Mouse (Mus musculus) liver, embryonic 12.5 days (tissue): Measurements from ENCODE around the gene Arhgap25. TPM values are rescaled to one million over a fixed set of nuclear protein-coding genes. Genes with fewer than 3 reads are reported as not detected.
A peak's percentile ranks its signal among the peaks of the same experiment; 100 is the strongest.
"Not testable (repeated sequence)": the region's sequence is repeated elsewhere in the genome, so short reads cannot be mapped to it uniquely, and the experiment has no call there.

ENCODE experiments used
- ATAC-seq: fragments of 200-750 bp; cut with Nextera tagmentation; 2 replicates; pipeline ENCODE4 v1.8.0; 2017; ENCODE audit warnings: moderate number of reproducible peaks, mild to moderate bottlenecking, moderate library complexity
- H3K27ac ChIP-seq: fragments of 300-500 bp; sonication (generic); 2 replicates; pipeline ENCODE4 v1.5.1; 2016; ENCODE audit warnings: mild to moderate bottlenecking
- H3K27me3 ChIP-seq: fragments of 300-500 bp; sonication (generic); replicated peaks from 2 replicates; pipeline ENCODE4 v1.6.1; 2016; ENCODE audit warnings: mild to moderate bottlenecking, moderate library complexity
- H3K36me3 ChIP-seq: fragments of 300-500 bp; sonication (generic); 2 replicates; pipeline ENCODE4 v1.6.1; 2016; ENCODE audit warnings: mild to moderate bottlenecking, moderate library complexity
- H3K4me1 ChIP-seq: fragments of 300-500 bp; sonication (generic); 2 replicates; pipeline ENCODE4 v1.6.1; 2016
- H3K4me2 ChIP-seq: fragments of 300-500 bp; sonication (generic); 2 replicates; pipeline ENCODE4 v1.6.1; 2016; ENCODE audit warnings: mild to moderate bottlenecking, moderate library complexity
- H3K4me3 ChIP-seq: fragments of 300-500 bp; sonication (generic); 2 replicates; pipeline ENCODE4 v1.5.1; 2016; ENCODE audit warnings: mild to moderate bottlenecking, moderate library complexity
- H3K9ac ChIP-seq: fragments of 300-500 bp; sonication (generic); 2 replicates; pipeline ENCODE4 v1.6.1; 2016; ENCODE audit warnings: mild to moderate bottlenecking, moderate library complexity
- H3K9me3 ChIP-seq: fragments of 300-500 bp; sonication (generic); replicated peaks from 2 replicates; pipeline ENCODE4 v1.6.1; 2016; ENCODE audit warnings: mild to moderate bottlenecking, moderate library complexity
- WGBS: fragments of 180-500 bp; shearing (Covaris S2); methylation state at CpG from one replicate; pipeline ENCODE4 v1.1.7; 2016; ENCODE audit not compliant: insufficient replicate concordance; 5-methylcytosine and 5-hydroxymethylcytosine counted together
- polyA plus RNA-seq: library from polyadenylated mRNA; unstranded; fragments of >200 nt; fragmentation: Nextera tagmentation; extraction: Ambion mirVana; gene quantifications from 2 replicates; pipeline ENCODE4 v1.2.1, GENCODE M21; 2016

Arhgap25 gene
- polyA plus RNA-seq: 5.2 and 5.4 TPM in 2 replicates

DNA sequence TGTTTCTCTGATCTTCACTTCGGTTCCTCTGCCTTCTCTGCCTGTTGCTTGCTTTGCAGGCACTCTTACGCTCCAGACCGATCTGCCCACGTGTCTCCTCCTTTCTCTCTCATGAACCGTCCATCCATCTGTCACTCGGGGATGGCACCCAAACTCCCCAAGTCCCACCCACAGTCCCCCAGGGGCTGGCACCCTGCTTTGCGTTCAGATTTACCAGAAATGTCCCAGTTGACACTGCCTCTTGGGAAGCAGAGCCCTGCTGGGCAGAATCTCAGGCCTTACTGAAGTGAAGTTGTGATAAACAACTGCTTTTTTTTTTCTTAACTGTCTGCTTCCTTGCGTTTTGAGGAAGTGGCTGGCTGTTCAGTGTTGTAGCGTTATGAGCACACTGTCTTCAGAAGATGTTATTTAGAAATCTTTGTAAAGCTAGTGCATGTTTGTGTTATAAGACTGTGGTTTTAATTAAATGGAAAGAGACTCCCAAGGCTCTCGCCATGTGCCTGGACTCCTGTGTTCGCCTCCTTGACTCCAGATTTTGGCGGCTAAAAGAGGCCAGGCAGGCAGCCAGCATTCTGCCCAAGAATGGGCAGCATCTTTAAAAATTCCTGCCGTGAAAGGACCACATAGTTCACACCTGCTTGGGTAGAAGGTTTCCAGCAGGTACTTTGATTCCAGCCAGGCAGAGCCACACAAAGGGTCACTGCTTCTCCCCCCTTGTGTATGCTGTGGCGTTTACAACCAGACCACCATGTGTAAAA is at the start of gene Arhgap25:
Arhgap25 (minus strand) TSS at position 307 of the 758 bp plus-strand sequence.
- 0 out of 2 replicates have a peak within 1 kb of the TSS, but pooled peaks have one; percentile 10 for H3K4me3 ChIP-seq
- H3K9me3 ChIP-seq: no peaks in the 10 kb centered on the region
- peaks cover 38% of the 10 kb centered on the region for H3K27me3 ChIP-seq
- H3K9ac ChIP-seq: no peak within 1 kb of the TSS
- peaks cover 47% of the 10 kb centered on the region for H3K4me1 ChIP-seq
- no peak for ATAC-seq
- H3K4me2 ChIP-seq: peak within 1 kb of the TSS; percentile 22; the same call in 1 of the 2 replicates
- 29% methylated on average over 14 of the region's 14 CpGs for WGBS
- peak within 1 kb of the TSS; percentile 54; the same call in 1 of the 2 replicates for H3K27ac ChIP-seq
- H3K36me3 ChIP-seq: no peaks in the 10 kb centered on the region

DNA sequence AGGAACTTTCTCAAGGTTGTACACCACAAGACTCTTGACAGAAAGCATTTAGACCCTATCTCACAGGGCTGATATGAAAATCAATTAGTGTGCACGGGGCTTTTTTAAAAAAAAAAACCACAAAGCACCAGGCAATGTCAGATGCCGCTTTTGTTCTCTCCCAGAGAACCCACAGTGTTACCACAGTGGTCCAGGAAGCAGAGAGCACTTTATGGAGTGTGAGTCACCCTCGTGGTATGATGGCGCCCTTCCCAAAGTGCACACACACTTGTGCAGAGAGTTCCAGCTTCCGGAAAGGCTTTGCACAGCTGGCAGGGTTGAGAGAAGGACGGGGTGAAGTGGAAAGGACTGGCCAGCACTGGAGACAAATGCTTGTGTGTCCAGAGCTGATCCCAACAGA is 49.4 kb upstream of the Arhgap25 start:
- H3K9me3 ChIP-seq: no peaks in the 10 kb centered on the region
- peaks cover 44% of the 10 kb centered on the region for H3K27me3 ChIP-seq
- peaks cover 24% of the 10 kb centered on the region for H3K36me3 ChIP-seq
- H3K9ac ChIP-seq: peak overlapping the region; percentile 67
- peak overlapping the region; percentile 67 for H3K4me2 ChIP-seq
- peaks cover 64% of the 10 kb centered on the region for H3K4me1 ChIP-seq
- H3K4me3 ChIP-seq: peak overlapping the region; percentile 11; the same call in 1 of the 2 replicates
- peak overlapping the region; percentile 98 for H3K27ac ChIP-seq
- 19% methylated on average over 6 of the region's 6 CpGs for WGBS
- no peak for ATAC-seq

- peaks cover 24% of the 10 kb centered on the region for H3K36me3 ChIP-seq
- no peak overlapping the region for H3K4me2 ChIP-seq
- WGBS: 69% methylated on average over 18 of the region's 18 CpGs
- no peak overlapping the region for H3K4me3 ChIP-seq
- H3K9me3 ChIP-seq: no peaks in the 10 kb centered on the region
- peaks cover 40% of the 10 kb centered on the region for H3K27me3 ChIP-seq
- no peak overlapping the region; the same call in 1 of the 2 replicates for H3K27ac ChIP-seq
- no peak overlapping the region for H3K9ac ChIP-seq
- ATAC-seq: no peak
- H3K4me1 ChIP-seq: peaks cover 63% of the 10 kb centered on the region
Measured at GRCm38 (mm10) chr6:87581581-87581980, 48.5 kb upstream of the Arhgap25 start.

DNA sequence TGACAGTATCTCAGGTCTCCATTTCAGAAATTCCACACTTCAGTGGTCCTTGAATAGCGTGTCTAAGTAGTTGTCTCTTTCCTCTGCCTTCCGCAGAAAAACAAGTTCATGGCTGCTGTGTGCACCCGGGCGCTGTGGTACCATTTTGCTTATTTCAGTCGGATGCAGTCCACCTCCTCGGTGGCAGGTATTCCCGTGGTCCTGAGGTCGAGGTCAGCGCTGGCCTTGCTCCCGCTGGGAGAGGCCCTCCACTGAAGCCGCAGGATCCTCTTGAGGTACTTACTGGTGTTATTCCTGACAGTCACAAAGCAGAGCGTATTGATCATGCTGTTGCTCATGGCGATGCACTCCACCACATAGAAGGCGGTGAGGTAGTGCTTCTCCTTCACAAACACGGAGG is 48.0 kb upstream of the Arhgap25 start:
- H3K27me3 ChIP-seq: peaks cover 39% of the 10 kb centered on the region
- H3K4me3 ChIP-seq: no peak overlapping the region
- no peak overlapping the region for H3K27ac ChIP-seq
- H3K36me3 ChIP-seq: peaks cover 24% of the 10 kb centered on the region
- 76% methylated on average over 15 of the region's 15 CpGs for WGBS
- H3K4me2 ChIP-seq: no peak overlapping the region
- peaks cover 62% of the 10 kb centered on the region for H3K4me1 ChIP-seq
- no peaks in the 10 kb centered on the region for H3K9me3 ChIP-seq
- H3K9ac ChIP-seq: no peak overlapping the region
- no peak for ATAC-seq

GRCm38 (mm10) chr6:87578247-87578646 is 45.2 kb upstream of the Arhgap25 start:
- peaks cover 34% of the 10 kb centered on the region for H3K4me1 ChIP-seq
- H3K9me3 ChIP-seq: no peaks in the 10 kb centered on the region
- H3K9ac ChIP-seq: no peak overlapping the region
- no peak for ATAC-seq
- H3K27me3 ChIP-seq: peaks cover 35% of the 10 kb centered on the region
- H3K4me2 ChIP-seq: no peak overlapping the region
- WGBS: 54% methylated on average over 9 of the region's 9 CpGs
- no peak overlapping the region for H3K4me3 ChIP-seq
- H3K27ac ChIP-seq: no peak overlapping the region
- peaks cover 24% of the 10 kb centered on the region for H3K36me3 ChIP-seq

DNA sequence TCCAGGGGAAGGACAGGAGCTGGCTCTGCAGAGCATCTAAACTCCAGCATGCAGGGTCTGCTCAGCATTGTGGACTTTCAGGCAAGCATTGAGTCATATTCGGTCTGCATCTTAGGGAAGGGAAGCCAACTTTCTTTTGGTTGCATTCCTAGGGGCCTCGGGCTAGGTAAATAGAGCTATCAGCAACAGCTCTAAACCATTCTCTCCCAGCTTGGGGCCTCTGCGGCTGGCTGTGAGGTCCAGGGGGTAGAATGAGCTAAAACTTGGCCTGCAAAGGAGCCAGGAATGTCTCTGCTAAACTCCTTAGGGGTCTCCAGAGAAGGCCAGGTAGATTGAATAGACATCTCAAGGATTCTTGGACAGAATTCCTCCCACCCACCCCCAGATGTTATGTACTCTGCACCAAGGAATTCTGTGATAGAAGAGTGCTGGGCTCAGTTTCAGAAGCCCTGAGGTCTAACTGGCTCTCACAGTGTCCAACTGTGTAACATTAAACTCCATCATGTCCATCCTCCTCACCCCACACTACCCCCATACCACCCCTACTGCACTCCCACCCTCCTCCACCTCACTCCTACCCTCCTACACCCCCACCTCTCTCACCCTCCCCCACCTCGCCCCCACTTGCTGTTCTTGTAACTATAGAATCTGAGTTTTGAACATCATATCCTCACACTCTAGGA is 43.7 kb upstream of the Arhgap25 start:
- H3K4me2 ChIP-seq: no peak overlapping the region
- WGBS: 43% methylated on average over 4 of the region's 4 CpGs
- peaks cover 20% of the 10 kb centered on the region for H3K4me1 ChIP-seq
- no peak overlapping the region for H3K9ac ChIP-seq
- no peak overlapping the region for H3K4me3 ChIP-seq
- no peak for ATAC-seq
- peak overlapping the region; percentile 30; the same call in 1 of the 2 replicates for H3K27ac ChIP-seq
- H3K9me3 ChIP-seq: no peaks in the 10 kb centered on the region
- H3K27me3 ChIP-seq: peaks cover 41% of the 10 kb centered on the region
- peaks cover 24% of the 10 kb centered on the region for H3K36me3 ChIP-seq

- not testable (repeated sequence) for H3K4me2 ChIP-seq, ATAC-seq, H3K27ac ChIP-seq, H3K36me3 ChIP-seq, H3K4me3 ChIP-seq, H3K9me3 ChIP-seq, H3K9ac ChIP-seq, H3K4me1 ChIP-seq
- H3K27me3 ChIP-seq: peaks cover 34% of the 10 kb centered on the region
Measured at GRCm38 (mm10) chr6:87571863-87572262, 38.8 kb upstream of the Arhgap25 start.

DNA sequence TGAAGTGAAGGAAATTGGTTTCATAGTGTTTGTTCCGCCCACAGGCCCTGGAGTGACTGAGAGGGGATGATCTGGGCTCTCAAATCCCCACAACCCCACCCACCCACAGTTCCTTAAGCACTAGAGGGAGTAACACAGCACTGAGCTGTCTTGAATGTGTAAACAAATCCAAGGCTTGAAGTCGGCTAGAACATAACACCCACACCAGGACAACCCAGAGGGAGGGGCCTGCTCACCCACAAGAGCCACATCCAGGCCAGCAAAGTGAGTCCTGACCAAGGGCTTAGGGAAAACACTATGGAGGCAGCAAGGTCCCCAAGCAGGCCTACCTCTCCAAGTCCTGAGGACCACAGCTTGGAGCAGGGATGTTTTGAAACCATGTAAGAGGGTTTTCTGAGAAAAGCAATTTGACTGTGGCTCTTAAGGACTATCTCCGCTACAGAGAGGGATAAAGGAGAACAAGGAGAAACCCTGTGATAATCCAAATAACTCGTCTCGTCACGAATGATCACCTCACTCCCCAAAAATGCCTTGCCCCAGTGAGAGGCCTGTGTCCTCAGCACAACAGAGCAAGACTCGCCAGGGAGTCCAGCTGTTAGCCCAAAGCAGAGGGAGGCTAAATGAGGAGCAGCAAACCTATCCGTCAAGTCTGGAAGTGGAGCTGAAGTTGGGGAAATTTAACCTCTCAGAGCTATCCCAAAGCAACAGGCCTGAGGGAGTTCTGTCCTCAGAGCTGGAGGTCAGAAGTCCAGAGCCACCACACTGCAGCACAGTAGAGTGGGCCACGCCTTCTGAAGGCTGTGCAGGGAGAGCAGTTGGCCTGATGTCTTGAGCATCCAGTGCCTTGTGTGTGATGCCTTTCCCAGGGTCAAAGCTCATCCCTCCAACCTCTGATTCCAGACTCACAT is 34.9 kb upstream of the Arhgap25 start:
- no peaks in the 10 kb centered on the region for H3K4me1 ChIP-seq
- peaks cover 35% of the 10 kb centered on the region for H3K27me3 ChIP-seq
- no peak for ATAC-seq
- no peak overlapping the region for H3K4me2 ChIP-seq
- 61% methylated on average over 9 of the region's 9 CpGs for WGBS
- no peak overlapping the region for H3K9ac ChIP-seq
- H3K36me3 ChIP-seq: no peaks in the 10 kb centered on the region
- no peaks in the 10 kb centered on the region for H3K9me3 ChIP-seq
- H3K27ac ChIP-seq: no peak overlapping the region
- no peak overlapping the region for H3K4me3 ChIP-seq

- no peak overlapping the region for H3K4me2 ChIP-seq
Measured at GRCm38 (mm10) chr6:87565166-87565565, 32.1 kb upstream of the Arhgap25 start.

GRCm38 (mm10) chr6:87564356-87564755 is 31.3 kb upstream of the Arhgap25 start:
- Histone ChIP-seq H3K27ac (no peak overlapping the region), H3K4me2 (no peak overlapping the region), H3K4me1 (no peaks in the 10 kb centered on the region), H3K27me3 (peaks cover 43% of the 10 kb centered on the region; the same call in 1 of the 2 replicates), H3K36me3 (no peaks in the 10 kb centered on the region), H3K9me3 (no peaks in the 10 kb centered on the region), H3K4me3 (no peak overlapping the region), H3K9ac (no peak overlapping the region)
- ATAC-seq: no peak
- 68% methylated on average over 4 of the region's 4 CpGs for WGBS

More at GRCm38 (mm10) chr6:87565166-87565565, 32.1 kb upstream of the Arhgap25 start:
- Histone ChIP-seq H3K4me3 (no peak overlapping the region), H3K27ac (no peak overlapping the region), H3K4me1 (no peaks in the 10 kb centered on the region), H3K36me3 (no peaks in the 10 kb centered on the region), H3K9ac (no peak overlapping the region), H3K27me3 (peaks cover 43% of the 10 kb centered on the region), H3K9me3 (no peaks in the 10 kb centered on the region)
- 67% methylated on average over 5 of the region's 5 CpGs for WGBS
- no peak for ATAC-seq

DNA sequence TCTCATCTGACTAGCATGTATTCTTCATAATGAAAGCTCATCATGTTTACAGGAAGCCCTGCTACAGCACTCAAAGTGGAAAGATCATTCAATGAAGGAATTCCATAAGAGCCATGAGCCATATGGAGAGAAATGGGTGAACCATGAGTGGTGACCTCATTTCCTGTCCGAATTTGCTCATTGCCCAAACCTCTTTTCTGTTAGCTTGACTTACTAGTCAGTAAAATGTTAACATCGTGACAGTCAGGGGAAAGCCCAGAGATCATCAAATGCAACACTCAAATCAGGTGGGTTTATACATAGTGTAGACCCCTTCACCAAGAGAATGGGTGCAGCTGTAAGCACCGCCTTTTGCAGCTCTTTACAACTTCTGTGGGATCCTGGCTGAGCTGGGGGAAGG is 20.7 kb upstream of the Arhgap25 start:
- Histone ChIP-seq H3K9ac (no peak overlapping the region), H3K36me3 (no peaks in the 10 kb centered on the region), H3K9me3 (no peaks in the 10 kb centered on the region), H3K4me2 (no peak overlapping the region), H3K4me1 (peaks cover 5% of the 10 kb centered on the region), H3K27me3 (peaks cover 32% of the 10 kb centered on the region), H3K27ac (no peak overlapping the region), H3K4me3 (no peak overlapping the region)
- ATAC-seq: no peak
- 59% methylated on average over 3 of the region's 3 CpGs for WGBS
